Mouse (Mus musculus): ENCODE data around the gene Nt5dc1.

GRCm38 (mm10) chr10:34249594-34249993 lies 168.8 kb downstream of the Nt5dc1 start:
- TF ChIP-seq CTCF (IDR thresholded peaks at IDR 0.05; ENCODE audit: low read depth, low read length) (no peak), EP300 (IDR thresholded peaks at IDR 0.05; ENCODE audit: insufficient read depth, low read depth, low read length) (no peak)
